ENCODE assay signal across 24 mouse cellular contexts in genomic region chr3:135313727-135314126, GRCm38 (mm10). TPM values are rescaled to one million over a fixed set of nuclear protein-coding genes. Genes with fewer than 3 reads are reported as not detected.
DNase-seq lines count a peak whose midpoint lies in the region; ATAC-seq and TF ChIP-seq lines count a peak whose summit lies in the region.
"Had no signal": no experiment of that assay in that cellular context is flagged by ENCODE, and none has a peak within 500 bp of the region (broad histone marks: within the 10 kb centered on the region; RNA-seq: fewer than 3 reads in every experiment).

No protein-coding gene starts in this region.

- 0 out of 2 replicates have a peak, but pooled peaks have one; percentile 23 for ATAC-seq in neural tube, embryonic 11.5 days (ENCODE audit: insufficient read depth, low FRiP score, low TSS enrichment)
- ATAC-seq in forebrain, postnatal 0 days = peak; percentile 86
- peak; percentile 82 for ATAC-seq in midbrain, embryonic 16.5 days
- ATAC-seq in megakaryocyte-erythroid progenitor cell, adult 5-6 weeks (replicated peaks; ENCODE audit: low FRiP score, low TSS enrichment, poor library complexity, severe bottlenecking) = no peak
- ATAC-seq: CD4-positive, CD25-positive, alpha-beta regulatory T cell, adult 4 months; liver, postnatal 0 days had no signal

- no peak overlapping the region for H3K4me2 ChIP-seq in neural tube, embryonic 11.5 days (ENCODE audit: low read depth)
- H3K4me2 ChIP-seq in forebrain, postnatal 0 days (ENCODE audit: low read depth) = no peak overlapping the region
- no peak overlapping the region for H3K4me2 ChIP-seq in midbrain, embryonic 16.5 days (ENCODE audit: low read length)
- H3K4me2 ChIP-seq: heart, embryonic 15.5 days; hindbrain, embryonic 15.5 days had no signal

- no peaks in the 10 kb centered on the region for H3K4me1 ChIP-seq in neural tube, embryonic 11.5 days (ENCODE audit: control insufficient read depth, insufficient read depth, low read length)
- H3K4me1 ChIP-seq in forebrain, postnatal 0 days (ENCODE audit: insufficient read depth) = no peaks in the 10 kb centered on the region
- H3K4me1 ChIP-seq in midbrain, embryonic 16.5 days (ENCODE audit: control insufficient read depth, insufficient read depth, low read length) = no peaks in the 10 kb centered on the region
- H3K4me1 ChIP-seq: heart, embryonic 15.5 days; hindbrain, embryonic 15.5 days had no signal

- 61% methylated on average over 2 of the region's 2 CpGs for WGBS in neural tube, embryonic 11.5 days
- 26% methylated on average over 2 of the region's 2 CpGs for WGBS in forebrain, postnatal 0 days
- WGBS in midbrain, embryonic 16.5 days = 34% methylated on average over 2 of the region's 2 CpGs

- no peak overlapping the region for H3K9ac ChIP-seq in neural tube, embryonic 11.5 days (ENCODE audit: low read length)
- no peak overlapping the region for H3K9ac ChIP-seq in forebrain, postnatal 0 days
- no peak overlapping the region for H3K9ac ChIP-seq in midbrain, embryonic 16.5 days (ENCODE audit: low read depth, low read length)
- H3K9ac ChIP-seq: heart, embryonic 15.5 days; hindbrain, embryonic 15.5 days; liver, postnatal 0 days had no signal

- no peaks in the 10 kb centered on the region for H3K9me3 ChIP-seq in neural tube, embryonic 11.5 days (ENCODE audit: control insufficient read depth, low read length)
- no peaks in the 10 kb centered on the region for H3K9me3 ChIP-seq in forebrain, postnatal 0 days (ENCODE audit: low read length)
- H3K9me3 ChIP-seq in midbrain, embryonic 16.5 days (replicated peaks; ENCODE audit: control insufficient read depth, low read length, poor library complexity, severe bottlenecking) = no peaks in the 10 kb centered on the region
- H3K9me3 ChIP-seq: heart, embryonic 15.5 days; hindbrain, embryonic 15.5 days had no signal

- H3K27me3 ChIP-seq in neural tube, embryonic 11.5 days (ENCODE audit: control insufficient read depth, insufficient read depth, low read length) = no peaks in the 10 kb centered on the region
- H3K27me3 ChIP-seq in forebrain, postnatal 0 days (ENCODE audit: insufficient read depth, low read length) = no peaks in the 10 kb centered on the region
- H3K27me3 ChIP-seq in midbrain, embryonic 16.5 days (ENCODE audit: control insufficient read depth, insufficient read depth, low read depth, low read length) = no peaks in the 10 kb centered on the region
- H3K27me3 ChIP-seq: heart, embryonic 15.5 days; hindbrain, embryonic 15.5 days had no signal

- H3K36me3 ChIP-seq in neural tube, embryonic 11.5 days (ENCODE audit: control insufficient read depth, insufficient read depth, low read length) = no peaks in the 10 kb centered on the region
- H3K36me3 ChIP-seq in forebrain, postnatal 0 days (ENCODE audit: insufficient read depth) = no peaks in the 10 kb centered on the region
- no peaks in the 10 kb centered on the region for H3K36me3 ChIP-seq in midbrain, embryonic 16.5 days (ENCODE audit: control insufficient read depth, insufficient read depth, low read length)
- H3K36me3 ChIP-seq: heart, embryonic 15.5 days; hindbrain, embryonic 15.5 days had no signal

- no peak overlapping the region for H3K27ac ChIP-seq in neural tube, embryonic 11.5 days (ENCODE audit: low read depth, low read length)
- H3K27ac ChIP-seq in forebrain, postnatal 0 days (ENCODE audit: low read depth, low read length) = no peak overlapping the region
- H3K27ac ChIP-seq in midbrain, embryonic 16.5 days (ENCODE audit: low read length) = no peak overlapping the region
- H3K27ac ChIP-seq: heart, embryonic 15.5 days; hindbrain, embryonic 15.5 days had no signal

- DNase-seq in embryo, embryonic 10 days (ENCODE audit: low spot score) = peak; percentile 29
- DNase-seq in embryo, embryonic 9.5 days (ENCODE audit: extremely low spot score) = no peak
- peak; percentile 34 for DNase-seq in neural tube, embryonic 11.5 days (ENCODE audit: low spot score)
- no peak for DNase-seq in neural tube, embryonic 10.5 days (ENCODE audit: extremely low spot score, low spot score)
- no peak for DNase-seq in forebrain, postnatal 0 days
- DNase-seq in layer of hippocampus, adult 18-20 months (ENCODE audit: low spot score in 2 of 2) = no peak
- DNase-seq: adrenal gland, adult 8-10 months; cerebellum, adult 18-20 months; cerebellum, postnatal 36 days; heart, adult 18-20 months; kidney, adult 2 months; kidney, postnatal 14 days; liver; liver, postnatal 0 days; lung, postnatal 36 days had no signal

- no peak for TF ChIP-seq CTCF in forebrain, postnatal 0 days (IDR thresholded peaks at IDR 0.05; ENCODE audit: low read depth)

- H3K4me3 ChIP-seq in neural tube, embryonic 11.5 days (ENCODE audit: low read depth, low read length) = no peak overlapping the region
- no peak overlapping the region for H3K4me3 ChIP-seq in forebrain, postnatal 0 days (ENCODE audit: low read depth, low read length)
- H3K4me3 ChIP-seq in midbrain, embryonic 16.5 days (ENCODE audit: low read depth, low read length) = no peak overlapping the region
- H3K4me3 ChIP-seq: heart, embryonic 15.5 days; hindbrain, embryonic 15.5 days had no signal

RNA-seq across cellular contexts. Expression of gene Slc9b2, which starts 6.2 kb away (rescaled TPM):
- 2.0 and 2.5 TPM in 2 replicates for polyA plus RNA-seq in neural tube, embryonic 11.5 days (2014; fragmentation: Nextera tagmentation; extraction: Ambion mirVana)
- total RNA-seq in forebrain, postnatal 0 days (2014; rRNA removed) = 2.6 and 3.6 TPM in 2 replicates
- 1.8 and 2.3 TPM in 2 replicates for polyA plus RNA-seq in forebrain, postnatal 0 days (2015; fragmentation: Nextera tagmentation; extraction: Ambion mirVana)
- 1.8 and 2.9 TPM in 2 replicates for polyA plus RNA-seq in midbrain, embryonic 16.5 days (2015; fragmentation: Nextera tagmentation; extraction: Ambion mirVana)
- total RNA-seq in megakaryocyte-erythroid progenitor cell, adult 5-6 weeks (2014; fragmentation: Nextera tagmentation) = 0.04 TPM in 1 of 2 replicates, not detected in the other
- total RNA-seq in megakaryocyte-erythroid progenitor cell, adult 5-6 weeks (2017) = not detected in 2 replicates
- 1 to 10 TPM; 2.3 to 3.0 TPM for total RNA-seq in layer of hippocampus, adult 18-20 months (2021)
- polyA plus RNA-seq: liver, postnatal 0 days; small intestine, adult 2 months had no signal

RNA-seq across cellular contexts. Expression of gene Bdh2, which starts 32.7 kb away (rescaled TPM):
- polyA plus RNA-seq in neural tube, embryonic 11.5 days (2014; fragmentation: Nextera tagmentation; extraction: Ambion mirVana) = 5.2 and 6.9 TPM in 2 replicates
- 3.1 and 3.2 TPM in 2 replicates for total RNA-seq in forebrain, postnatal 0 days (2014; rRNA removed)
- 4.9 and 5.1 TPM in 2 replicates for polyA plus RNA-seq in forebrain, postnatal 0 days (2015; fragmentation: Nextera tagmentation; extraction: Ambion mirVana)
- 4.0 and 4.8 TPM in 2 replicates for polyA plus RNA-seq in midbrain, embryonic 16.5 days (2015; fragmentation: Nextera tagmentation; extraction: Ambion mirVana)
- total RNA-seq in megakaryocyte-erythroid progenitor cell, adult 5-6 weeks (2014; fragmentation: Nextera tagmentation) = not detected in 2 replicates
- not detected in 2 replicates for total RNA-seq in megakaryocyte-erythroid progenitor cell, adult 5-6 weeks (2017)
- total RNA-seq in layer of hippocampus, adult 18-20 months (2021) = 1 to 10 TPM; 5.4 to 6.3 TPM
- polyA plus RNA-seq: CD4-positive, CD25-positive, alpha-beta regulatory T cell, adult 4 months had no signal

RNA-seq across cellular contexts. Expression of gene Slc9b1, which starts 34.1 kb away (rescaled TPM):
- 0.17 TPM in 1 of 2 replicates, not detected in the other for polyA plus RNA-seq in neural tube, embryonic 11.5 days (2014; fragmentation: Nextera tagmentation; extraction: Ambion mirVana)
- total RNA-seq in forebrain, postnatal 0 days (2014; rRNA removed) = not detected in 2 replicates
- not detected in 2 replicates for polyA plus RNA-seq in forebrain, postnatal 0 days (2015; fragmentation: Nextera tagmentation; extraction: Ambion mirVana)
- polyA plus RNA-seq in midbrain, embryonic 16.5 days (2015; fragmentation: Nextera tagmentation; extraction: Ambion mirVana) = 0.41 TPM in 1 of 2 replicates, not detected in the other
- total RNA-seq in megakaryocyte-erythroid progenitor cell, adult 5-6 weeks (2014; fragmentation: Nextera tagmentation) = not detected in 2 replicates
- not detected in 2 replicates for total RNA-seq in megakaryocyte-erythroid progenitor cell, adult 5-6 weeks (2017)
- under 1 TPM in 1 of 2 experiments, not detected in 1; 0.28 TPM for total RNA-seq in layer of hippocampus, adult 18-20 months (2021)
- total RNA-seq: gastrocnemius, adult 8-10 months; MEL had no signal
- polyA plus RNA-seq: heart, embryonic 15.5 days; hindbrain, embryonic 15.5 days; liver, postnatal 0 days; neural tube, embryonic 14.5 days; small intestine, adult 2 months had no signal

Comparison
In these comparisons a context has a peak if more than half of its experiments do, and no peak if none do; other contexts are left out.
1. DNase-seq: peak in embryo, embryonic 10 days (single experiment) and neural tube, embryonic 11.5 days (single experiment); none in embryo, embryonic 9.5 days (single experiment), neural tube, embryonic 10.5 days (single experiment), forebrain, postnatal 0 days (single experiment) and layer of hippocampus, adult 18-20 months (0 of 2).